Mouse (Mus musculus): ENCODE results near the gene Rab5a.
"Not testable (repeated sequence)": the region's sequence is repeated elsewhere in the genome, so short reads cannot be mapped to it uniquely, and the experiment has no call there.

The Rab5a gene

DNA sequence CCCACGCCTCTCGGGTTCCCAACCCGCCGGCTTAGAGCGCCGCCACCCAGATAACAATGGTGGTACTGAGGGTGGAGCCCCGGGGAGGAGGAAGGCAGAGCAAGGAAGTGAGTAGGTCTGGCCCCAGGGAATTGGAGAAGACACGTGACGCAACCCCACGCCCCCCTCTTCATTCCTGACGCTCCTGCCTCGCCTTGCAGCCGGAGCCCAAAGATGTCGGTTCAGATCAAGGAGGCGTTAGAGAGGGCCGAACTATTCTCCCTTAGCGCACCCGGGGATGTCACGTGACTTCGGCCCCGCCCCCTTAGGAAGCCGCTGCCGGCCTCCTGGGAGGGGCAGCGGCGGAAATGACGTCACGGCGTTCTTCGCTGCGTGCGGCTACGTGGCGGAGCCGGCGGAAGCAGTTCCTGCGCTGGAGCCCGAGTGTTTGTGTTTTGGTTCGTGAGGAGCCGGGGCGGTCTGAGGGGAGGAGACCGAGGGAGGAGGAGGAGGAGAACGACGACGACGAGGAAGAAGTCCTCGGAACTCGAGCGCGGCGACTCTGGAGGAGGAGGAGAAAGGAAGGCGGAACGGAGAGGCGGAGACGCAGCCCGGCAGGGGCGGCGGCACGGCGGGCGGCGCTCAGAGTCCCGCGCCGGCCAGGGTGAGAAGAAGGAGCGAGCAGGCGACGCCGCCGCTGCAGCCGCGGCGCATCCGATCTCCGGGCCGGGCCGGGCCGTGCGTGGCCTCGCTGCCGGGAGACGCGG, at the start of gene Rab5a:
Rab5a (plus strand) TSS at position 377 of the 746 bp plus-strand sequence.
- DNase-seq (ENCODE audit: low spot score), result peak; percentile 100

DNA sequence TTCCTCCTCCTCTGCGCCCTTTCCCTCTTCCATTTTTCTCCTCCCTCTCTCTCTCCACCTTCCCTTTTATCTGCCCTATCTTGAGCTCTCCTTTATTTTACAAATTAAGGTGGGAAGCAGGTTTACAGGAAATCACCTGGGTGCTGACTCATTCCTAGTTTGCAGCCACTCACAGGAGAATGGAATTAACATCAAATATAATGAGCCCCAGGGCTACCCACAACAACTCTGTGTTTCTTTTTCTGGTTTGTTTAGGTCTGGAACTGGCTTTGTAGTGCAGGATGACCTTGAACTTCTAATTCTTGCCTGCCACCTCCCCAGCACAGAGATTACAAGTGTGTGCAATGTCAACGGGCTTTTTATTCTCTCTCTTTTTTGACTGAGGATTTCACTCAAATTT, 22.9 kb upstream of the Rab5a start:
- no peak for DNase-seq (ENCODE audit: low spot score)

DNA sequence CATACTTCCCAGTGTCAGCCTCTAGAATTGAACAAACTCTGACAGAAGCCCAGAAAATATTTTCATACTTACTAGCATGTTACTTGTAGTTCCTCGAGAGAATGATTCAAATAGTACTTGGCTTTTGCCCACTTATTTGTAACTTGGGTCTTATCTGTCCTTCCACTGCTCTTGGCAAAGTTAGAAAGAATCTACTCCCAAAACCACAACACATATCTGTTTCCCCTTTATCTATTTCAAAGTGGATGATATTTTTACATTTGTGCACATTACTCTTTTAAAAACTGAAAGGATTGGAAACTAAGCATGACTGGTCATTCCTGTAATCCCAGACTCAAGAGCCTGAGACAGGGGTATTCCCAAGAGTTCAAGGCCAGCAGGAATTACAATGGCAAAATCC, 22.3 kb upstream of the Rab5a start:
- DNase-seq (ENCODE audit: low spot score), result no peak

DNA sequence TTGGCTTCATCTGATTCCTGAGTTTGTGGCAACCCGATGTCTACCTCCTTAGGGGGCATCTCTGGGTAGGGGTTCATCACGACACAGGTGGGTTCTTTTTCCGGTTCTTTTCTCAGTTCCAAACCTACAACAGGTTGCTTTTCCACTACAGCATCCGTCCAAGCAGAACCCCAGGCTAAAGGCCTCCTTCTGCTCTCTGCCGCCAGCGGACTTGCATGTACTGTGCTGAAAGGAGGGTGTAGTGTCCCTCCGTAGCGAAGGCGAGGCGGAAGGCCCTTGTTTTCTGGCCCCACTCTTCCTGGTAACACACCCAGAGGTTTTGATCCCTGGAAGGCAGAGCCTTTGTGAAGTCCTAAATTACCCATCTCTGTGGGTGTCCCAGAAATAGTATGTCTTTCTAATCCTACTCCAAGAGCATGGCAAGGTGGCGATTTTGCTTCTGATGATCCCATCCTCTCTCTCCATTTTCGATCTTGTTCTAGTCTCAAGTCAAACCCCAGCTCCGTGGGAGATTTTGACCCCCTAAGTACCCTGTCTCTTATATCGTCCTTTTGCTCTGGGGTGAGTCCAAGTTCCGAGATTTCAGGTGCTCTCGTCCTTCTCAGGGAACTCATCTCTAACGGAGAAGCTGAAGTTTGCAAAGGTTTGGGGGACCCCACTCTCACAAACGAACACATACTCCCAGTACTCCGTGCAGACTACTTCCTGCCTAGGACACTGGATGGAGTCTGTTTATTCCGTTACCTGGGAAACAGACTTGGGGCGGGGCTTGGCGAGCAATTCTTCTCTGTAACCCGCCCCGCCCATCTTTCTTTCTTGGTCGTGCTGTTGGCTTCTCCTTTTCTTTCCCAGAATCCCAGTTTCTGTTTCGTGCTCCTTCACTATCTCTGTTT, 16.2 kb upstream of the Rab5a start, which contains the start of gene Efhb:
Efhb (minus strand) TSS at position 719 of the 893 bp plus-strand sequence.
- peak; percentile 86 for DNase-seq (ENCODE audit: low spot score)

DNA sequence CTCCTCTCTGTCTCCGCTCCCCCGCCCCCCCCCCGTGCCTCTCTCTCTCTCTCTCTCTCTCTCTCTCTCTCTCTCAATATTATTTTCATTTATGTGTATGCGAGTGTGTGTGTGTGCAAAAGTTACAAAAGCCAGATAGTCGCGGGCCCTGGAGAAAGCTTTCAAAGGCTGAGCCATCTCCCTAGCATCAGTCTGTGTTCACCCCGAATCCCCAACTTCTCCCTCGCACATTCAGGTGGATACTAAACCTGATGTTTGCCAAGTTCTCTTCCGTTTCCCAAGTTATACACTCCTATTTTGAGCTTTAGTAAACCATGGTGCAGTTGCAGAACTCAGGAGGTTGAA, 15.6 kb upstream of the Rab5a start:
- no peak for DNase-seq (ENCODE audit: low spot score)

DNA sequence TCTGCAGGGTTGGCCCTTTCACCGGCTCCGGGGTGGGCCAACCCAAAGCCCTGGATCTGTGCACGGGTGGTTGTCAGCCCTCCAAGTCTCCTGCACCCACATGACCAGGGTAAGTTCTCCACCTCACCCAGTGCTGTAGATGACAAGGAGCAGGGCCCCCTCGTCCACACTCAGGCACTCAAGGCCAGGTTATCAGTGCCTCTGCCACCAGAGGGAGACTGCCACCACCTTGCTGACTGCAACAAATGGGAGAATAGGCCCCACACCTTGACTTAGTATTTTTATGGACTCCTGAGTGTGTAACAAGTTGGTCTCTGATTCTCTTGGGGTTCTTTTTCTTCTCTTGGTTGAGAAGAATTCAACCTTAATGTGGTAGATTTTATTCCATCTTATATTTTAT, 13.5 kb upstream of the Rab5a start:
- peak; percentile 10 for DNase-seq (ENCODE audit: low spot score)

DNA sequence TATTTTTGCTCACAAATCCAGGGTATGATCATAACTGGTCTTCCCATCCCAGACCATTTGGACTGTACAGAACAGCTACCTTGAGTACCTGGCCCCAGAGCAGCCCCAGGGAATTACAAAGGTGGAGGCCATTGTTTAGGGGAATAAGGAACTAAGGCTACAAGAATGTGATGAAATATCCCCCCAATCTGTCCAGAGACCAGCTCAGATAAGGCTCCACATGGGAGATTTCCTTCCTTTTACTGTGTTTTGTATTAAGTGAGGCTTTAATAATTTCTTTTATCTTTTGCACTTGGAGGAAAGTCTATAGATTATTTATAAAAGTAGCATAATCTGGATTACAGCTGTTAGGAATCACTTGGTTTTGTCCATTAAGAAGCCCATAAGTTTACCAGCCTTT, 10.3 kb upstream of the Rab5a start:
- DNase-seq (ENCODE audit: low spot score), result no peak

DNA sequence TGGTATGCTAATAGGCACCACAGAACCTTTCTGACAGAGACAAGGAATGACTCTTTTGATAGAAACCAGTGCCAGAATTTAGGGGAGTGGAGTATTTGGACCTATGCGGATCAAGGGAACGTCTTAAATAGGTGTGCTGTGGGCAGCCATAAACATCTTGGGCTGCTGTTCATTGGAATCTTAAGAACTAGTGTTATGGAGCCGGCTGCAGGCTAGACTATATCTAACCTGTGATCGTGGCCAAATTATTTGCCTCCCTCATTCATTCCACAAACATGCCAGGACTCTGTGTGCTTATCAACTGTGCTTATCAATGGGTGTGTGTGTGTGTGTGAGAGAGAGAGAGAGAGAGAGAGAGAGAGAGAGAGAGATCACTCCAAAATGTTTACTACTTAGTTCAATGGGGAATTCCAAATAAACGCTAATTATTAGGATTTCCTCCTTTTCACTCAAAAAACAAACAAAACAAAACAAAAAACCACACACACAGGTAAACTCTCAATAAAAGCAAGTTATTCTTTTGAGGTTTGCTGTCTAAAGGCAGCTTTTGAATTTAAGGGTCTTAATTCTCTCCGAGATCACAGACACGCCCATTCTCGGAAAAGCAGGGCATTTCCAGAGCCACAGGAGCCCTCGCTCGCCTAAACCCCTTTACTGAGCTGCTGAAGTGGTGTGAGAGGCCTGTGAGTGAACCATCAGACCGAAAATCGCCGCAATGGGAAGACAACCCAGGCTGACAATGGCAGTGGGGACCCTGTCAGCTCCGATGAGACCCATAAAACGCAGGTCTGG, 772 bp upstream of the Rab5a start:
- no peak for DNase-seq (ENCODE audit: low spot score)

DNA sequence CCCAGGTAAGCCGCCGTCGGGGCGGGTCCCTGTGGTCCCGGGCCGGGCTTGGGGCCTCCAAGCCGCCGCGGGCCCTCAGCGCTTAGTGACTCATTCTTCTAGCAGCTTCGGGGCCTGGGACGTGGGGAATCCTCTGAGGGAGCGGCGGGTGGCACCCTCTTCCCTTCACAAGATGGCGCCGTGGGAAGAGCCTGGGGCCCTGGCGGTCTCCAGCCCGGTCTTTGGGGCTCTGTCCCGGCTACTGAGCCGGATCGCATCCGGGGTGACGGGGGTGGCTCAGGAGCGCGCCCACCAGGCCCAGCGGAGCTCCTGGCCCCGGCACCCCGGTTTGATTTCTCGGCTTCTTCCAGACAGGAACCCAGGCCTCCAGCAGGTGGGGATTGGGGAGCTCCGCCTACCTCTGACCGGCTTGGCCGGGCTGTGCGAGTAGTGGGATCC, 589 bp downstream of the Rab5a start:
- peak; percentile 65 for DNase-seq (ENCODE audit: low spot score)

DNA sequence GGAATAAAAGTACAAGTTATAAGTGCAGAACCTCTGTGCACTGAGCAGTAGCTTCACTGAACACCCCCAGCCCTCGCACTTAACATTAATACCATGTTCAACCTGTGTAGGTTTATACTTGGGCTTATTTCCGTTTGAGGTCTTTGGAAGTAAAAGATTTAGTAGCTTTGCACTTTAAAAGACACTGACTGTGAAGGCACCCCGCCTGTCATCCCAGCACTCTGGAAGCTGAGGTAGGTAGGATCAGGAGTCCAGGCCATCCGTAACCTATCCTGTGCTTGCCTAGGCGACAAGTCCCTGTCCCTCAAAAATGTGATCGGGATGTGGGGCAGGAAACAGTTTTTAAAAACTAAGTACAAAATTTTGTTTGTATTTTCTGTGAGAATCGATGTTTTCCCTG, 1.4 kb downstream of the Rab5a start:
- no peak for DNase-seq (ENCODE audit: low spot score)

DNA sequence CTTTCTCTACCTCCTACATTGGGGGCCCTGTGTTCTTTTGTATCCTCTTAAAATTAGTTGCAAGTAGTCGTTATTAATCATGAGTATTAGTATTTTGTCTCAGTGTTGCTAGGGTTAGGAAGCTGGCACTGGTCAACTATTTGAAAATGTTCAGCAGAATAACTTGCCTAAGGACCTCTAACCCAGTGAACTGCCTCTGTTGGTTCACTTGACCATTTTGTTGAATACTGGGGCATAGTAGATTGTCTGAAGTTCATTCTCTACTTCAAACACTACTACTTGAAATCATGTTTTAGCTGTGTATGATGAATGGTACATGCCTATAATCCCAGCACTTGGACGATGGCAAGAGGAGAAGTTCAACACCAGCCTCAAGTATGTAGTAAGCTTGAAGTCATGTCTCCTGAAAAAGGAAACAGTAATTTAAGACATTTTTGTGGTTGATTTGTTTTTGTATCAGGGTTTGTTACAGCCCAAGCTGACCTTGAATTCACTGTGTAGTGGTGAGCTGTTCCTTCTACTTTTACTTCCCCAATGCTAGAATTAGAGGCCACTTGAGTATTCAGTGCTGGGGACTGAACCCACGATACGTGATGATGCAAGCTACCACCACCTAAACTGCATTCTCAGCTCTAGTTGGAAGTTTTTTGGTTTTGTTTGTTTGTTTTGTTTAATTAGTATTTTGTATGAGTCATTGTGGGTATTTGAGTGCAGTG, 9.4 kb downstream of the Rab5a start:
- DNase-seq (ENCODE audit: low spot score), result no peak

DNA sequence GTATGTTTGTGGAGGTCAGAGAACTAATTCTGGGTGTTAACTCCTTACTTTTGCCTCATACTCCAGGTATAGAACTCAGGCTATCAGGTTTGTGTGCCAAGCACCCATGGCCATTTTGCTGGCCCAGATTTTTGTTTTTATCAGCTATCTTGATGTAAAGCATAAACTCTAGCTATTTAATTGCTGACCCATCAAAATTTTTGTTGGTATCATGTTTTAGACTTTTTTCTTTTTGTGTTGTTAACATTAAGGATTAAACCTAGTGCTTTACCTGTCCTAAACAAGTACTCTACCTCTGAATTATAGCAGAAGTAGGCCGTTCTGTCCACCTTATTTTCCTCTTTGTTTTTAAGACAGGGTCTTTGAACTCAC, 10.0 kb downstream of the Rab5a start:
- no peak for DNase-seq (ENCODE audit: low spot score)

DNA sequence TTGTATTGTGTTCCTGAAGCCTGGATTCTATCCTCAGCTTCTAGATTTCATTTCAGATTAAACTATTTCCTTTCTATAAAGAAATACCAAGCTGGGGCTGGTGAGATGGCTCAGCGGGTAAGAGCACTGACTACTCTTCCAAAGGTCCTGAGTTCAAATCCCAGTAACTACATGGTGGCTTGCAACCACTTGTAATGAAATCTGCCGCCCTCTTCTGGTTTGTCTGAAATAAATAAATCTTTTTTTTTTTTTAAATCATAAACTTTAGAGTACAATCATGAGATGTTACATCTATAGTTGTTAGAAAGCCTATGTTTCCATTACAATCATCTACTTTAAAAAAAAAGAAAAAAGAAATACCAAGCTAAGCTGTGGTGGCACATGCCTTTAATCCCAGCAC, 23.9 kb downstream of the Rab5a start:
- no peak for DNase-seq (ENCODE audit: low spot score)

DNA sequence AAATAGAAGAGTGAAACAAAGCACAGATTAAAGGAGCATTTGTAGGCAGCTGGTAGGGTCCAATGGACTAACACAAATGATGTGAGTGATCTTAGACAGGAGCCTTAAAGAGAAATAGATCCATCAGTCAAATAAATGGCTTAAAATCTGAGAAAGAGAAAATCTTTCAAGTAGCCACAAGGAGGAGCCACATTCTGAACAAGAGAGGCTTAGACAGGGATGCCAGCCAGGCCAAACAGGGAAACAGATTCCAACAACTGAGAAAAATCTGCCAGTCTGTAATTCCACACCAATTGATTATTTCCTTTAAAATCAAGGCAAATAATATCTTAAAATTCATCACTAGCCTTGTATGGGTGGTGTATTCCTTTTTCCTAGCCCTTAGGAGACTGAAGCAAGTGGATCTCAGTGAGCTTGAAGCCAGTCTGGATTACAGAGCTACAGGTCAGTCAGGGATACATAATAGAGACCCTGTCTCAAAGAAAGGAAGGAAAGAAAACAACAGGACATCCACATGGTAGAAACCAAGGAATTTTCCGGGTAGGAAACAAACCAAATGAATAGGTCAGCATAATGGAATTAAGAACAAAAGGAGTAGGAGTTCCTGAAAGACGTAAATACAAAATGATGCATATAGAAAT, 33.4 kb downstream of the Rab5a start:
- no peak for DNase-seq (ENCODE audit: low spot score)

DNA sequence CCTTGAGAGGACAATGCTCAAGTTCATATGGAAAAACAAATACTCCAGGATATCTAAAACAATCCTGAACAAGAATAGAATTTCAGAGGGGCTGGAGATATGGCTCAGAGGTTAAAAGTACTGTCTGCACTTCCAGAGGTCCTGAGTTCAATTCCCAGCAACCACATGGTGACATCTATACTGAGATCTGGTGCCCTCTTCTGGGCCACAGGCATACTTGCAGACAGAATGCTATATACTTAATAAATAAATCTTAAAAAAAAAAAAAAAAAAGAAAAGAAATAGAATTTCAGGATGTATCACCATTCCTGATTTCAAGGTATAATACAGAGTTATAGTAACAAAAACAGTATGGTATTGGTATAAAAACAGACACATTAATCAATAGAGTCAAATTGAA, 40.3 kb downstream of the Rab5a start:
- no peak for DNase-seq (ENCODE audit: low spot score)

DNA sequence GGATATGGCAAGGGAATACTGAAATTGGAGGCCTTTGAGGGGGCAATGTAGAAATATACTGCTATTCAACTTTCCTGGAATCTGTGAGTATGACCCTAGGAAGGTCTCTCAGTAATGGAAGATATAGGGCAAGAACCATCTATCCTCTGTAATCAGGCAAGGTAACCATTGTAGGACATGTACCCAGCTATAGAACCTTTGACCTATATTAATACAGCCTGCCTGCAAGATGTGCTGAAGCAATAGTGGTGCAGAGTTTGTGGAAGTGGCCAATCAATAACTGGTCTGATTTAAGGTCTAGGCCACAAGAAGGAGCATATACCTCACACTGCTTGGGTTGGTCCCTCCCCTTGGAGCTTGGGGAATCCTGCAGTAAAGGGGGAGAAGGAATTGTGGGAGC, 41.5 kb downstream of the Rab5a start:
- DNase-seq (ENCODE audit: low spot score), result no peak

DNA sequence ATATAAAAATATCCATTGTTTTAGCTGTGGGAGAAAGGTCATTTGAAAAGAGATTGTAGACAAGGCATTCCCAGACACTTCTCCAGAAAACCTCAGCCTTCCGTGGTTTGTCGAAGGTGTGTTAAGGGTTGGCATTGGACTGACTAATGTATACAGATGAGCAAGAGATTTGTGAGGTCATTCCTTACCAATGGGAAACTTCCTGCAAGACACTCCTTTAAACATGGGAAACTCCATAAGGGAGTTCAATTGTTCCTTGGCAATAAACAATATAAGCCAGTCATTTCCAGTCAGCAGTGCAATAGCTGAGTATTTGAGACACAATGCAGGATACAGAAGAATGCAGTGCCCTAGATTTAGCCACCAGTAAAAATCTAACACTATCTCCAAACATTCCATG, 49.0 kb downstream of the Rab5a start:
- no peak for DNase-seq (ENCODE audit: low spot score)

DNA sequence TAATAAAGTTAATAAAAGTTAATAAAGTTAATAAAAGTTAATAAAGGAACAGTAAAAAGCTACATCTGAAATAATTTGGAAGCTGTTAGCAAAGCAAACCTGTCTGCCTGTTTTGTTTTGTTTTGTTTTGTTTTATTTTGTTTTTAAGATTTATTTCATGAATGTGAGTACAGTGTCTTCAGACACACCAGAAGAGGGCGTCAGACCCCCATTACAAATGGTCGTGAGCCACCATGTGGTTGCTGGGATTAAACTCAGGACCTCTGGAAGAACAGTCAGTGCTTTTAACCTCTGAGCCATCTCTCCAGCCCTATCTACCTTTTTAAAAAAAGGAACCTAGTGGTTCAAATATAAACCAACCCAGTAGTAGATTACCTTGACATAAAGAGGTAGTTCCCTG, 52.1 kb downstream of the Rab5a start:
- DNase-seq (ENCODE audit: low spot score), result no peak

DNA sequence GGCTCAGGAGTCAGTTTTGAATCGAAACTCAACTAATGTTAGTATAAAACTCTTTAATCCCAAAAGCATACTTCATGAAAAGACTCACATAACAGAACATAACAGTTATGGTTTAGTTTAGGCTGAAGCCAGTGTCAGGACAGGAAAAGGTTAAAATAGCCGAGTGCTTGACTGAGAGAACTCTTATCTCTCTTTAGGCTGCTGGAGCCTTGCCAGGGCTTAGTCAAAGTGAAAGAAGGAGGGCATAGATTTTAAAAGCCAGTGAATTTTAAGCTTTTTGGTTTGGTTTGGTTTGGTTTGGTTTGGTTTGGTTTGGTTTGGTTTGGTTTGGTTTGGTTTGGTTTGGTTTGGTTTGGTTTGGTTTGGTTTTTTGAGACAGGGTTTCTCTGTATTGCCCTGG, 53.4 kb downstream of the Rab5a start:
- DNase-seq (ENCODE audit: low spot score), result no peak

DNA sequence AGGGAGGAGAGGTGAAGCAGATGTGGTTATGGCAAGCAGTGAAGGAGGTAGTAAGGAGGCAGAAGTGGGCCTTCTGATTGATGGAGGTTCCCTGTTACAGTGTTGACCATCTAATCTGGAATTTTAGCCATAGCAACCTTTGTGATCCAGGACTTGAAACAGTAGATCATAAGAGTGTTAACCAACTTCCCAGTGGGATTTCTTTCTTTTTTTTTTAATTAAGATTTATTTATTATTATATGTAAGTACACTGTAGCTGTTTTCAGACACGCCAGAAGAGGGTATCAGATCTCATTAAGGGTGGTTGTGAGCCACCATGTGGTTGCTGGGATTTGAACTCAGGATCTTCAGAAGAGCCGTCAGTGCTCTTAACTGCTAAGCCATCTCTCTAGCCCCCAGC, 60.3 kb downstream of the Rab5a start, which contains the start of gene Pp2d1:
Pp2d1 (minus strand) TSS at position 101 of the 400 bp plus-strand sequence.
- DNase-seq (ENCODE audit: low spot score), result not testable (repeated sequence)

DNA sequence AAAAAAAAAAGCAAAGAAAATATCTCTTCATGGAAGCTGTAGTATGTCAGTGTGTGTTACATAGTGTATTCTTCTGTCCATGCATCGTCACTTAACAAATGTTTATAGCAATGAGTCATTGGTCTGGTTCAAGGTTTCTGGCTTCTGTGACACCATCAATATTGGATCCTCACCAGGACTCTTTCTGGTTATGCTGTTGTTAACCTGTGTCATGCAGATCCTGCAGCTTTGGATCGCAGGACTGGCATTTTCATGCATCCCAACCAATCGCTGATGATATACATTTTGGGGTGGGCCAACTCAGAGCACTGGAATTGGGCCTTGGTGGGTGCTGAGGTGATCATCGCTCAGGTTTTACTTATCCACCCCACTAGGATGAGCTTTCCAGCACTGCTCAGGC, 63.5 kb downstream of the Rab5a start:
- DNase-seq (ENCODE audit: low spot score), result no peak
